Mouse (Mus musculus): ENCODE measurements around the gene Cadps. TPM values are rescaled to one million over a fixed set of nuclear protein-coding genes. Genes with fewer than 3 reads are reported as not detected.
A peak's percentile ranks its signal among the peaks of the same experiment; 100 is the strongest.

Gene Cadps
- polyA plus RNA-seq, 1 experiment from 2014 or later: 1.6 TPM

DNA sequence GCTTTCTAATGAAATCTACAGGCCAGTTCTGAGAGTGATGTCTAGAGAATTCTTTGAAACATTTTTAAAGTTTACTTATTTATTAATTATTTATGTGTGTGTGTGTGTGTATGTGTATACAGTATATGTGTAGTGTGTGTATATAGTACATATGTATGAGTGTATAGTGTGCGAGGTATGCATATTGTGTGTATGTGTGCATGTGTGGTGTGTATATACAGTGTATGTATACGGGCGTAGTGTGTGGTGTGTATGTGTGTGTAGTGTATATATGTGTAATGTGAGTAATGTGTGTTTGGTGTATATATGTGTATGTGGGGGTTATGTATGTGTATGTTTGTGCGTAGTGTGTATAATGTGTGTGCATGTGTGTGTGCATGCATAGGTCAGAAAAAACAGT, 275.4 kb downstream of the Cadps start:
- Histone ChIP-seq H3K9me3 (no peaks in the 10 kb centered on the region), H3K36me3 (no peaks in the 10 kb centered on the region), H3K4me1 (no peaks in the 10 kb centered on the region), H3K27ac (no peak overlapping the region), H3K9ac (no peak overlapping the region), H3K4me2 (no peak overlapping the region), H3K27me3 (no peaks in the 10 kb centered on the region), H3K4me3 (no peak overlapping the region)
- no peak for ATAC-seq (ENCODE audit: insufficient number of reproducible peaks, insufficient read depth, low FRiP score, low TSS enrichment, low read depth)
- WGBS: 92% methylated on average over 4 of the region's 4 CpGs

DNA sequence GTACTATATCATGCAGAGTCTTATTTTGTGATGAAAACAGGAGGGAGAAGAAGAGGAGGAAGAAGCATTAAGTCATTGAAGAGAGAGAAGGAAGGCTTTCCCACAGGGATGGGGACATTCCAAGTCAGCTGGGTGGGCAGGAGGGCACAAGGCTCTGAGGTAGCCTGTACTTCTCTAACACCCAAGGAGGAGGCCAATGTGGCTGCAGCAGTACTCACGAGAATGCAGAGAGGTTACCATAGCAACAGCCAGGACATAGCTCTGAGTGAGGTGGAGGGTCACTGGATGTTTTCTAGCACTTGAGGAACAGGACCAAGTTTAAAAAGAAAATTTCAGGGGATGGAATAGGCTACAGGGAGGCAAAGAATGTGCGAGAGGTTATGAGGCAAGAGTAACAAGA, 281.1 kb downstream of the Cadps start:
- no peak overlapping the region for H3K4me3 ChIP-seq
- no peaks in the 10 kb centered on the region for H3K36me3 ChIP-seq
- H3K4me1 ChIP-seq: no peaks in the 10 kb centered on the region
- 0 out of 2 replicates have a peak, but pooled peaks cover 6% of the 10 kb centered on the region for H3K27me3 ChIP-seq
- no peak for ATAC-seq (ENCODE audit: insufficient number of reproducible peaks, insufficient read depth, low FRiP score, low TSS enrichment, low read depth)
- 43% methylated on average over 2 of the region's 2 CpGs for WGBS
- no peaks in the 10 kb centered on the region for H3K9me3 ChIP-seq
- H3K27ac ChIP-seq: no peak overlapping the region
- no peak overlapping the region for H3K9ac ChIP-seq
- no peak overlapping the region for H3K4me2 ChIP-seq

DNA sequence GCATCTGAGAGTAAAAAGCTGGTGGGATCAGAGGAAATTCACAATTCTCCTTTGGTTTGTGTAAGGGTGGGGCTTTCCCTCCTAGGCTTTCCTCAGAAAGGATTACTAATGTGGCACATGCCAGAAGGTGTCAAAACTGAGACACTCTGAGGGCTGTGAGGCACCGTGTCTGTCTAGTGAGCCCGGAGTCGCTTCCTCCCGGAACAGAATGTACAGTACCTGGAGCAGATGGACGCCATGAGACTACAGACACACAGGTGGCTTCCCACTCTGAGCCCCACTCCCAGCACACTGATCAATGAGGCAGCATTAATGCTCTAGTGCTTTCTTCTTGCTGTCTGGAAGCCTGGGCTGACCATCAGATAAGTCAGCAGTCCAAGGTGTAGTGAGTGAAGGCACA, 283.8 kb downstream of the Cadps start:
- Histone ChIP-seq H3K27ac (no peak overlapping the region), H3K9me3 (no peaks in the 10 kb centered on the region), H3K27me3 (0 out of 2 replicates have a peak, but pooled peaks cover 6% of the 10 kb centered on the region), H3K4me2 (no peak overlapping the region), H3K4me1 (no peaks in the 10 kb centered on the region), H3K9ac (no peak overlapping the region), H3K36me3 (no peaks in the 10 kb centered on the region), H3K4me3 (no peak overlapping the region)
- WGBS: 77% methylated on average over 5 of the region's 5 CpGs
- no peak for ATAC-seq (ENCODE audit: insufficient number of reproducible peaks, insufficient read depth, low FRiP score, low TSS enrichment, low read depth)

DNA sequence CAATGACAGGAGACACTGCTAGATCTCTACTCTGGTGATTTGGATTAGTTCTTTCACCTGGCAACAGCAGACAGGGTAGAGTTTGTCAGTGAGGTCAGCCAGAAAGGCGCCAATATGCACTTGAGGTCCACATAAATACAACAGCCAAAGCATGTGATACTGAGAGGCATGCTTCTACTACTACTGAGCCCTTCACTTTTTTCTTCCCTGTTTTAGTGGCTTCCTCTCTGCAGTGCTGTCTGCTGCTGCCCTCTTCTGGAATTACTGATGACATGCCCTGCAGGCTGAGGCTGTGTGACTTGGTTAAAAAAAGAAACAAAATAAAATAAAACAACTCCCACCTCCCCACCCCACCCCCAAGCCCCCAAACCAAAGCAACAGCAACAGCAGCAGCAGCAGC, 291.8 kb downstream of the Cadps start:
- no peak overlapping the region for H3K4me3 ChIP-seq
- H3K27ac ChIP-seq: no peak overlapping the region
- H3K9me3 ChIP-seq: no peaks in the 10 kb centered on the region
- 18% methylated on average over 1 of the region's 1 CpGs for WGBS
- no peak overlapping the region for H3K4me2 ChIP-seq
- no peak overlapping the region for H3K9ac ChIP-seq
- no peak for ATAC-seq (ENCODE audit: insufficient number of reproducible peaks, insufficient read depth, low FRiP score, low TSS enrichment, low read depth)
- H3K36me3 ChIP-seq: no peaks in the 10 kb centered on the region
- peaks cover 17% of the 10 kb centered on the region for H3K27me3 ChIP-seq
- no peaks in the 10 kb centered on the region; the same call in 1 of the 2 replicates for H3K4me1 ChIP-seq

DNA sequence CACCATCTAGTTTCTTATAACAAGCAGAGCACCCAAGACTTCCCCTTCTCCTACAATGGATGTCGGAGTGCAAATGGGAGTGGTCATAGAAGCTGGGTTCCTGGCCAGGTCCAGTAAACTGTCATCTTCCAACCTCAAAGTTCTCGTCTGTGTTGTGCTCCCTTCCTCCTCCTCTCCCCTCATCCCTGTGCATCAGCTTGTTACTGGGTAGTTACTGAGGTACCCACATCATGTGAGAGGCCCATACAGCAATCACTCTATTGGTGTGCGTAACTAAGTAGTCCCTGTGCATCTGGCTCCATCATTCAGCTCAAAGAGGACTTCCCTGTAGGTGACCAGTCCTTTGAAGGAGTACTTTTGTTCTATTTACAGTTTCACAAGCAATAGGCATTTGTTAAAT, 292.3 kb downstream of the Cadps start:
- peaks cover 17% of the 10 kb centered on the region for H3K27me3 ChIP-seq
- H3K4me3 ChIP-seq: no peak overlapping the region
- H3K4me2 ChIP-seq: no peak overlapping the region
- 66% methylated on average over 3 of the region's 3 CpGs for WGBS
- no peak overlapping the region for H3K9ac ChIP-seq
- no peak for ATAC-seq (ENCODE audit: insufficient number of reproducible peaks, insufficient read depth, low FRiP score, low TSS enrichment, low read depth)
- no peaks in the 10 kb centered on the region for H3K9me3 ChIP-seq
- H3K4me1 ChIP-seq: no peaks in the 10 kb centered on the region; the same call in 1 of the 2 replicates
- no peak overlapping the region for H3K27ac ChIP-seq
- no peaks in the 10 kb centered on the region for H3K36me3 ChIP-seq

DNA sequence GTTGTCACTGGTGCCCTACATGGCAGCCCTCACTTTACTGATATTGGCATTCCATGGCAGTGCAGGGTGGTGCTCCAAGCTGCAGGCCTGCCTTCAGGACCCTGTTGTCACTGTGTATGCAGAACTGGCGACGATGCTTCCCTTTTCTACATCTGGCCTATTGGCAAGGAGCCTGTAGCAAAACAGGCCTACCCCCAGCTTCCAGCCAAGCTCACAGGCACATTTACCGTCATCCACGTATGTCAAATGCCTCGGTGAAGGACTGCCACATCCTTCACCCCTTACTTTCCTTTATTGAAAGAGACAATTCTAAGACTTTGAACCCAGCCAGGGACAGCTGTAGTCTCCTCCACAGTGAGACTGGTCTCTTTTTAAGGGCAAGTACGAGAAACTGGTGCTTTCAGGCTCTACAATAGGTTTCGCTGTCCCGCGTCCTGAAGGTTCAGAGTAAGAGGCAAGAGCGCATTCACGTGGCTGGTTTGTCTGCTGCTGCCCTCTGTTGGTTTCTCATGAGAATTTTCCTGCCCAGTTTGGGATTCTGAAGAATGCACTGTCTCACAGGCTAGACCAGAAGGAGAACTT, 292.8 kb downstream of the Cadps start:
- peaks cover 17% of the 10 kb centered on the region for H3K27me3 ChIP-seq
- WGBS: 11% methylated on average over 11 of the region's 11 CpGs
- H3K9ac ChIP-seq: no peak overlapping the region
- peak overlapping the region; percentile 33 for H3K4me2 ChIP-seq
- no peaks in the 10 kb centered on the region; the same call in 1 of the 2 replicates for H3K4me1 ChIP-seq
- no peaks in the 10 kb centered on the region for H3K9me3 ChIP-seq
- no peak overlapping the region for H3K4me3 ChIP-seq
- 0 out of 2 replicates have a peak, but pooled peaks have one; percentile 17 for ATAC-seq (ENCODE audit: insufficient number of reproducible peaks, insufficient read depth, low FRiP score, low TSS enrichment, low read depth)
- H3K27ac ChIP-seq: no peak overlapping the region
- H3K36me3 ChIP-seq: no peaks in the 10 kb centered on the region

DNA sequence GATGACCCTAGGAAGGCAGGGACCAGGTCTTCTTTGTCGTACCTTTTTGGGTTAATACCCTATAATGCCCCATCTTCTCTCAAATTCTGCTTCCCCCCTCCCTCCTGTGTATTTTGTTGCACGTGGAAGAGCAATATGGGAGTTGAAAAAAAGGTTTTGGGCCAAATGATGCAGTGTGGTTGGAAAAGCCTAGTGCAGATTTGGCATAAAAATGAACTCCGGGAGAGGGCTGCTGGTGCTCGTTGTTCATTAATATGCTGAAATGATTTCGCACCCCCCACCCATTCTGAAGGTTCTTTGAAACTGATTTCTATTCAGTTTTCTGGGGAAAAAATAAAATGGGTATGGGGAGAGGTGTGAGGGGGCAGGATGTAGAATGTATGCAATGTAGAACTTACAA, 295.6 kb downstream of the Cadps start:
- Histone ChIP-seq H3K9me3 (no peaks in the 10 kb centered on the region), H3K4me2 (no peak overlapping the region), H3K4me1 (no peaks in the 10 kb centered on the region; the same call in 1 of the 2 replicates), H3K27ac (no peak overlapping the region), H3K36me3 (no peaks in the 10 kb centered on the region), H3K9ac (no peak overlapping the region), H3K4me3 (no peak overlapping the region), H3K27me3 (peaks cover 17% of the 10 kb centered on the region)
- ATAC-seq (ENCODE audit: insufficient number of reproducible peaks, insufficient read depth, low FRiP score, low TSS enrichment, low read depth): no peak
- WGBS: 72% methylated on average over 5 of the region's 5 CpGs

DNA sequence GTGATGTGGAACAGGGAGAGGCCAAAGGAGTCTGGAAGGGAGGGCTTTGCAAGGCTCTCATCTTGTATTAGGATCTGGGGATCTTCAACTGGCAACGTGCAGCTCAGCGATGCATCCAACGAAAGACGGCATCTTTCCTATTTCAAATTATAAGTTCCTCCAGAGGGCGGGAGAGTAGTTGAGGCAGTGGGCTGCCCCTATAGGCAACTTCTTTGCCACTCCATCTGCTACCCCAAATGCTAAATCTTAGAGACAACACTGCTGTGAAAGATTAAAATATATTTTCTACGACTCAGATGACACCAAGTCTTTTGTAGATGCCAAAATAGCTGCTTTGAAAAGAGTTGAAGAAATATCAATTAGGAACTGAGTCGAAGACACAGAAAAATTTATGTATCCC, 315.9 kb downstream of the Cadps start:
- Histone ChIP-seq H3K9ac (no peak overlapping the region), H3K4me1 (no peaks in the 10 kb centered on the region), H3K4me2 (no peak overlapping the region), H3K27ac (no peak overlapping the region), H3K4me3 (no peak overlapping the region), H3K27me3 (0 out of 2 replicates have a peak, but pooled peaks cover 7% of the 10 kb centered on the region), H3K9me3 (no peaks in the 10 kb centered on the region), H3K36me3 (no peaks in the 10 kb centered on the region)
- no peak for ATAC-seq (ENCODE audit: insufficient number of reproducible peaks, insufficient read depth, low FRiP score, low TSS enrichment, low read depth)
- 81% methylated on average over 7 of the region's 7 CpGs for WGBS

DNA sequence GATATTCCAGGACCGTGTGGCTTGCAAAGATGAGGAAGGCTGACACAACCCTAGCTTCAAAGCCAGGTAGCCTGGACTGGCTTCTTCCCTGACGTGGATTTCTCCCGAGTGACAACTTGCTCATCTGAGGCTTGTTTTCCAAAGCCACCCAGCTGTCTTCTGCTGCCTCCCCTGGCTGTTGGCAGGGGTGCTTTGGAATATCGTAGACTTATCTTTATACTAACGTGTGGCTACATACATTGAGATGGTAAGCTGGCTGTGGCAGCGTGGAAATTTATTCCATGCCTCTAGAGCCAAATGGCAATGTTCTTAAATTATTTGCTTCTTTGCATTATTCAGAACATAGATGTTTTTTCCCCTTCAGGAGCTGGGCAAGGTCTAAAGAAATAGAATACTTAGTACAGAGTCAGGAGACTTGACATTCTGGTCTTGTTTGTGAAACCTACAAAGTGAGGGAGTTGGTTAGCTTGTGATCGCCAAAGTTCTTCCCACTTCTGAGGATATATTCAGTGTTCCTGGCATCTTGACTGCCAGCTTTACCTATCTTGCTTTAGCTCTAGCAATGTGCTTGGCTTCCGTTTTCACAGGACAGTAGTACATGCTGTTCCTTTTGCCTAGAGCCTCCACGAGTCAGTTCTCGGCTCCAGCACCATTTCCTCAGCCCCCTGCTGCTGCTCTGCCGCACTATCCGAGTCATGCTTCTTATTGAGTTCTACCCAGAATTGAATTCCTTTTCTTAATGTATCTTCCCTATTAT, 318.5 kb downstream of the Cadps start:
- H3K4me3 ChIP-seq: no peak overlapping the region
- no peak overlapping the region for H3K27ac ChIP-seq
- no peaks in the 10 kb centered on the region for H3K27me3 ChIP-seq
- H3K9me3 ChIP-seq: no peaks in the 10 kb centered on the region
- no peaks in the 10 kb centered on the region for H3K36me3 ChIP-seq
- no peak overlapping the region for H3K4me2 ChIP-seq
- H3K9ac ChIP-seq: no peak overlapping the region
- WGBS: 76% methylated on average over 12 of the region's 12 CpGs
- H3K4me1 ChIP-seq: no peaks in the 10 kb centered on the region
- ATAC-seq (ENCODE audit: insufficient number of reproducible peaks, insufficient read depth, low FRiP score, low TSS enrichment, low read depth): no peak

DNA sequence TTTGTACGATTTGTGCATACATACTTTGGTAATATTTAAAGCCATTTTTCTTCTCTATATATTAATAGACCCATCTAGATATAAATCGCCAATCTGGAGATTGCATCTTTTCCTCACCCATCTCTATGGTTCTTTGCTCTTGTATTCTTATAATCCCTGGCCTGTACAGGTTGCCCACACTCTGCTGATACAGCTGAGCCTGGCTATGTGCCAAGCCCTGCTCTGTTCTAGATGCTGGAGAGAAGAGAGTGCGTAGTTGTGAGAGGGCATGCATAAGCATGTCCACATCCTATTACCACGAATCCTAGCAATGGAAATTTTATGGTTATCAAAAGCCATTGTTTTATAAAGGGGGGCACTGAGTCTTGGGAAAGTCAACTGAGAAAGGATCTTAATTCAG, 360.7 kb downstream of the Cadps start:
- Histone ChIP-seq H3K27ac (no peak overlapping the region), H3K9me3 (no peaks in the 10 kb centered on the region), H3K27me3 (no peaks in the 10 kb centered on the region; the same call in 1 of the 2 replicates), H3K4me1 (peaks cover 6% of the 10 kb centered on the region; the same call in 1 of the 2 replicates), H3K4me3 (no peak overlapping the region), H3K9ac (no peak overlapping the region), H3K36me3 (no peaks in the 10 kb centered on the region), H3K4me2 (no peak overlapping the region)
- no peak for ATAC-seq (ENCODE audit: insufficient number of reproducible peaks, insufficient read depth, low FRiP score, low TSS enrichment, low read depth)
- 77% methylated on average over 4 of the region's 4 CpGs for WGBS

DNA sequence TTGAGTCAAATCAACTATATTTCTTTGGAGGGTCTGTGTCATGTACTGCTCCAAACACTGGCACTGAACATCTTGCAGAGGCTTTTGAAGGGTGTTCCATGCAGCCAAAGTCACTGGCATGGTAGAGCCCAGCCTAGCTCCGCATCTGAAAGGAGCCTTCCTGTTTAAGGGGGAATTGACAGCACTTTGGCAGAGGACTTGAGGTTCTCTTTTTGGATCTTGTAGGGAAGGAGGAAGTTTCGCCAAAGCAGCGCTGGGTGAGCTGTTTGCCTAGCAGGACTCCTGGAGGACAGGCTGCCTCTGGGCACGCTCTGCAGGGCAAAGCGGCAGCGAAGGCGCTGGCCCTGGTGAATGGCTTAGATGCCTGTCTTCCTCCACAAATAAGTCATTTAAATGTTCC, 363.2 kb downstream of the Cadps start:
- Histone ChIP-seq H3K27ac (no peak overlapping the region), H3K9ac (no peak overlapping the region), H3K4me2 (peak overlapping the region; percentile 16), H3K27me3 (no peaks in the 10 kb centered on the region; the same call in 1 of the 2 replicates), H3K9me3 (no peaks in the 10 kb centered on the region), H3K4me1 (peaks cover 12% of the 10 kb centered on the region; the same call in 1 of the 2 replicates), H3K4me3 (no peak overlapping the region), H3K36me3 (no peaks in the 10 kb centered on the region)
- WGBS: 41% methylated on average over 7 of the region's 7 CpGs
- no peak for ATAC-seq (ENCODE audit: insufficient number of reproducible peaks, insufficient read depth, low FRiP score, low TSS enrichment, low read depth)

DNA sequence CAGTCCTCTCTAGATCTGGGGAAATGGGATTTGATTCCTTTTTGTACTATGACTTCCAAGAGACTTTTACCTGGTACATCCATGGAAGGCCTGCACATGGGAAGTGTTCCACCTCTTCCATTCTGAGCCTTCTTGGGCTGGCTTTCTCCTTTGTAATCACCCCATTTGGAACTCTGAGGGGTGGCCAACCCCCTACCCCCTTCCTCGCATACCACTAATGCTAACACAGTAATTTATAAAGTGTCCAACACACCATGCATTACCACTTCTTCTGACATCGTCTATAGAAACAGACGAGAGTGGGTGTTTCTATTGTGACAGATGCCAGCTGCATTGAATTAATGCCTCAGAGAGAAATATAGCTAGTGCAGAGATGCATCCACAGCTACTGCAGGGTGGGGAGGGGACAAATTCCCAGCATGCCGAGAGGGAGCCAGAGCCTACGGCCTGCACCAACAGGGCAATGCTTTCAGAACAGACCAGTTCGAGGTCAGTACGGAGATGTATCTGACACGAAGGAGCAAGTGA, 367.8 kb downstream of the Cadps start:
- no peaks in the 10 kb centered on the region for H3K36me3 ChIP-seq
- no peak for ATAC-seq (ENCODE audit: insufficient number of reproducible peaks, insufficient read depth, low FRiP score, low TSS enrichment, low read depth)
- H3K9me3 ChIP-seq: no peaks in the 10 kb centered on the region
- 53% methylated on average over 8 of the region's 8 CpGs for WGBS
- H3K27me3 ChIP-seq: no peaks in the 10 kb centered on the region; the same call in 1 of the 2 replicates
- no peak overlapping the region for H3K4me2 ChIP-seq
- no peak overlapping the region for H3K4me3 ChIP-seq
- no peak overlapping the region for H3K27ac ChIP-seq
- H3K4me1 ChIP-seq: peaks cover 10% of the 10 kb centered on the region; the same call in 1 of the 2 replicates
- no peak overlapping the region for H3K9ac ChIP-seq
